Mouse (Mus musculus) erythroblast, embryonic 14.5 days (primary cell): ENCODE data around the gene Ropn1l.

Source experiments
- GATA1 ChIP-seq: IDR thresholded peaks from 2 replicates; pipeline ENCODE4 v1.6.1; 2012; ENCODE audit warnings: low read length, inconsistent platforms, mixed read lengths
- TAL1 ChIP-seq: IDR thresholded peaks from 3 replicates; pipeline ENCODE4 v1.6.1; 2012; ENCODE audit warnings: low read length, inconsistent platforms, mixed read lengths

GRCm38 (mm10) chr15:31454861-31455295 lies 1.3 kb upstream of the Ropn1l start:
- TF ChIP-seq GATA1 = no peak
- no peak for TF ChIP-seq TAL1
